Mouse (Mus musculus): ENCODE results near the gene Slc4a11. TPM values are rescaled to one million over a fixed set of nuclear protein-coding genes. Genes with fewer than 3 reads are reported as not detected.

The Slc4a11 gene
- polyA plus RNA-seq, 1 experiment: 0.47 TPM

GRCm38 (mm10) chr2:130638101-130638611, 59.2 kb downstream of the Slc4a11 start:
- WGBS: 20% methylated on average over 16 of the region's 16 CpGs
- DNase-seq (ENCODE audit: low read depth, low spot score): peak; percentile 89

GRCm38 (mm10) chr2:130635847-130636246, 61.5 kb downstream of the Slc4a11 start:
- WGBS: 46% methylated on average over 21 of the region's 21 CpGs

GRCm38 (mm10) chr2:130634739-130635411, 62.4 kb downstream of the Slc4a11 start:
- no peak for DNase-seq (ENCODE audit: low read depth, low spot score)
- 58% methylated on average over 38 of the region's 38 CpGs for WGBS

More at GRCm38 (mm10) chr2:130635847-130636246, 61.5 kb downstream of the Slc4a11 start:
- no peak for DNase-seq (ENCODE audit: low read depth, low spot score)

Other genes with a start within 250 kb of the Slc4a11 start
- gene Ptpra, start 247.2 kb downstream of the Slc4a11 start, polyA plus RNA-seq (2012; rRNA removed): 26.4 and 32.3 TPM in 2 replicates
- 56.6 and 62.0 TPM in 2 replicates for gene Mrps26, start 133.8 kb downstream of the Slc4a11 start, polyA plus RNA-seq (2012; rRNA removed)
- gene Oxt, start 121.3 kb downstream of the Slc4a11 start, polyA plus RNA-seq (2012; rRNA removed): not detected in 2 replicates
- gene Avp, start 115.0 kb downstream of the Slc4a11 start, polyA plus RNA-seq (2012; rRNA removed): not detected in 2 replicates
- gene Fastkd5, start 67.5 kb downstream of the Slc4a11 start, polyA plus RNA-seq (2012; rRNA removed): 2.6 and 2.9 TPM in 2 replicates
- gene Ubox5, start 67.5 kb downstream of the Slc4a11 start, polyA plus RNA-seq (2012; rRNA removed): 5.9 and 6.7 TPM in 2 replicates
- 61.7 and 64.3 TPM in 2 replicates for gene Lzts3, start 54.7 kb downstream of the Slc4a11 start, polyA plus RNA-seq (2012; rRNA removed)
- 56.9 and 58.7 TPM in 2 replicates for gene Ddrgk1, start 32.9 kb downstream of the Slc4a11 start, polyA plus RNA-seq (2012; rRNA removed)
- 34.3 and 36.7 TPM in 2 replicates for gene Itpa, start 29.9 kb downstream of the Slc4a11 start, polyA plus RNA-seq (2012; rRNA removed)
- gene 4930402H24Rik, start 208.9 kb upstream of the Slc4a11 start, polyA plus RNA-seq (2012; rRNA removed): 12.4 and 23.1 TPM in 2 replicates
- gene Atrn, start 209.0 kb upstream of the Slc4a11 start, polyA plus RNA-seq (2012; rRNA removed): 4.6 and 8.6 TPM in 2 replicates

All from large intestine, adult 2 months (tissue).